Mouse (Mus musculus): ENCODE results near the gene Zer1.

Zer1 gene

GRCm38 (mm10) chr2:30128789-30129188, 4.4 kb upstream of the Zer1 start:
- peak; percentile 41 for DNase-seq (ENCODE audit: low spot score)

GRCm38 (mm10) chr2:30123729-30124471, 485 bp downstream of the Zer1 start:
- DNase-seq (ENCODE audit: low spot score): no peak

DNA sequence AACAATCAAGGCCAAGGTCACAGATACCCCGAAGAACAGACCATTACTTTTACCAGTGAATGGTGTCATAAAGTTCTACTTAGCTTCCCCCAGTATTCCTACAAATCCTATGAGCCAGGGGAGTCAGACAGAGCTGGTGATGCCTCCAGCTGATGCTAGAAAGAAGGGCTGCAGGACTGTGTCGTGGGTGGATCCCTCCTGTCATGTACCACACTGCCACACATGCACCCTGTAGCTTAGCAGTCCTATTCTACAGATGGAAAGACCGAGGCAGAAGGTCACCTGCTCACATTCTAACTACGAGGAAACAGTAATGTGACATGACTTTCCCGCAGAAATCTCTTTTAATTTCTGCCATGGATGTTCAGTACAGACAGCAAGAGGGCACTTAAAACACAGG, 1.6 kb downstream of the Zer1 start:
- DNase-seq (ENCODE audit: low spot score): no peak

GRCm38 (mm10) chr2:30120269-30120668, 4.1 kb downstream of the Zer1 start:
- DNase-seq (ENCODE audit: low spot score): no peak

GRCm38 (mm10) chr2:30119641-30120051, 4.7 kb downstream of the Zer1 start:
- DNase-seq (ENCODE audit: low spot score): peak; percentile 74

DNA sequence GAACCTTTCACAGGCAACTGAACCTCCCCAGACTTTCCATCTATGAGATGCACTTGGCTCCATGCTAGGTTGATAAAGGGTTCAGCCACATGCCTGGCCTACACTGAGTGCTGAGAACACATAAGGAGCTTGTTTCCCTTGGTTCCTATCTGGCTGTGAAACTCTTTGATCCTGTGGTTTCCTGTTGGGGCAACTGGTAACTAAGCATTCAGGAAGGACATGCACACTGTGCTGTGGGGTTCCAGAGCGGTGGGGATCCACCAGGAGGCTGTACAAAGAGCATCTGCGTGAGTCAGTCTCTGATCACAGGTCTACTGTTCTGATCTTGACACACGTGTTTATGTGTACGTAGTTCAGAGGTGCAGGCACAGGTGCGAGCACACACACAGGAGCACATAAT, 11.8 kb downstream of the Zer1 start:
- no peak for DNase-seq (ENCODE audit: low spot score)

GRCm38 (mm10) chr2:30111500-30111899, 12.9 kb downstream of the Zer1 start:
- no peak for DNase-seq (ENCODE audit: low spot score)

DNA sequence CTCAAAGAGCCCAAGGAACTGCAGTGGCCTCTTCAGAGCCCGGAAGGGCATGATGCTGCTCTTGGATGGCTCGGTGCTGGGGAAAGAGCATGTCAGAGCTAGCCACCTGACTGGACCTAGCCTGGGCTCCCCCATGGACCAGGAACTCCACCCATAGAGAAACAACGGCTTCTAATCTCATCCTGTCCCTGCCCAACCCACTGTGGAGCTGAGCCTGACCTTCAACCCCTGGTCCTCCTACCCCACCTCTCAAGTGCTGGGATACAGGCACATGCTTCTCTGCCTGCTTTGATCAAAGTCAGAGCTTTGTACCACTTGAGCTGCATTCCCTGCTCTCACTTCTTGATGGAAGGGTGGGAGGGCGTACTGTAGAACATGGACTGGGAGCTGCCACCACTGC, 16.1 kb downstream of the Zer1 start:
- no peak for DNase-seq (ENCODE audit: low spot score)

- no peak for DNase-seq (ENCODE audit: low spot score)
These were observed 16.7 kb downstream of the Zer1 start for GRCm38 (mm10) chr2:30107646-30108045.

- DNase-seq (ENCODE audit: low spot score): peak; percentile 46
These were observed 18.0 kb downstream of the Zer1 start for GRCm38 (mm10) chr2:30106364-30106763.

GRCm38 (mm10) chr2:30100214-30100613, 24.2 kb downstream of the Zer1 start:
- DNase-seq (ENCODE audit: low spot score): no peak

DNA sequence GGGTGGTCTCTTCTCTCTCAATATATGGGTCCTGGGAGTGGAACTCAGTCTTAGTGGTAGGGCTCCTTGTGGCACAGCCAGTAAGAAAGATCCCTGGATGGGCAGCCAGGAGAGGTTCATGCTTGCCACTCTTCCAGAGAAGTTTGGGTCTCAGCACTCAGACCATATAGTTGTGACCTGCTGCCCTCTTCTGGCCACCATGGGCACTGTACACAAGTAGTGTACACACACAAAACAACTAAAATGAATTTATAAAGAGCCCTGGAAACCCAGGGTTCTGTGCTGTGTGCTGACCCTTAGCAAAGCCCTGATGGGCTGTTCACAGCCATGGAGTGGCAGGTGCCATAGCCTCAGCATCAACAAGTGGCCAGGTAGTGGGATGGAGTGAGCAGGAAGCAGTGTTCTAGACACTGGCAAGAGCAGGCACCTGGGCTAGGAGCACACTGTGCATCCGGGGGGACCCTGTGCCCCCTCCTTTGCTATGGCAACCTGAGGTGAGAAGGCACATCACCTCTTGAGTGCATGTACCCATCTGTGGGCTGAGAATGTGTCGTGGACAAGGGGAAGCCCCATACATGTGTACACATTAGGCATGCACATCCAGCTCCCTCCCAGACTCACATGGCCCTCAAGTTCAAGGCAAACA, 28.4 kb downstream of the Zer1 start:
- DNase-seq (ENCODE audit: low spot score): no peak

GRCm38 (mm10) chr2:30094208-30094588, 30.2 kb downstream of the Zer1 start:
- no peak for DNase-seq (ENCODE audit: low spot score)

DNA sequence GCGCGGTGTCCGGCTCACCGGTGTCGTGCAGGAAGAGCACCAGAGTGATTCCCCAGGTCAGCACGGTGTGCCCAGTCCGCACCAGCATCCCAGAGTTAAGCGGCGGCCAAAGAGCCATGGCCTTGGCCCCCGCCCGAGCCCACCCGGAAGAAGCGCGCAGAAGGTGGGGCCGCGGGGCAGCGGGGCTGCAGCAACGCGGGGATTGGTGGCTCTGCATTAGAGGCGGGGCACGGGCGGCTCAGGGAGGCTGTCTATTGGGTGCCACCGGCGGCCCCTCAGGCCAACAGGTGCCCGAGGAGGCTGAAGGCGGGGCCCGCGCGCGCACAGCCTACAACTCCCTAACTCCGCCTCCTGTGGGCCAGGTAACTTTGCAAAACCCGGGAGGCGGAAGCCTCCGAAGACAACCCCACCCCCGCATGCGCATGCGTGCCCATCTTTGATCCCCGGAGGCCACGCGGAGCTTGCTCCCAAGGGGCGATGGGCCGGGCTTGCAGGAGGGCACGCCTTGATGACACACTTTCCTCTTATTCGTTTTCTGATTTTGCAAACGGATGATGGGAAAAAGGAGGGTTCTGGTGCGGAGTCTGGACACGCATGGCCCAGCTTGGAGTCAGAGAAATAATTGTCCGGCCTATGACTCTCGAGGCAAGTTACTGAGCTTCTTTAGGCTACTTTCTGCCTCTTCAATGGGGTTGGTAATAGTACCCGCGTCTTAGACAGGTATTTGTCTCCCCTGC, 30.7 kb downstream of the Zer1 start, which contains the start of gene Zdhhc12:
Gene Zdhhc12 (minus strand): TSS at position 178 of the 737 bp plus-strand sequence.
- peak; percentile 79 for DNase-seq (ENCODE audit: low spot score)

DNA sequence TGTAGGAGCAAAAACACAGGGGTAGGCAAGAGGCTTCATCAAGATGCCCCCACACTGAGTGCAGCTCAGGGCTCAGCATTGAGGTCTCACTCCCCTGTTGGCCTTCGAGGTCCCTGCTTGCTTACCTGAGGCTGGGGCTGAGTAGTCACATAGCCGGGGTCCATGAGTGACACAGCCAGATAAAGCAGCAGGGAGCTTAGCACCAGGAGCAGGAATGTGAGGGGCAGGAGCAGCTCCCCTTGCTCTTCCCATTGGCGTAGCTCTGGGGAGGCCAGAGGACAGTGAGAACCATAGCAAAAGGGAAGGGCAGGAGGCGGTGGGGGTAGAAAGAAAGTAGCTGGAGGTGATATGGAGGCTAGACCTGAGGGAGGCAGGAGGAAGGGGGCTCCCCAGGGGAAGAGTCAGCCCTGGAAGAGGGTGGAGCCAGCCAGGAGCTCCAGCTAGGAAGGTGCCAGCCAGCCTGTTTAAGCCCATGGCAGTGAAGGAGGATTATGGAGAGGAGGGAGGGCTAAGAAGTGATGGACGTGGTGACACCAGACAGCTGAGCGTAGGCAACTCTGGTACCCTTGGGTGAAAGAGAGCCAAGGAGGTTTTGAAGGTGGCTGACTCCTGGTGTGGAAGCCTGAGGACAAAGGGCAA, 32.0 kb downstream of the Zer1 start:
- no peak for DNase-seq (ENCODE audit: low spot score)

DNA sequence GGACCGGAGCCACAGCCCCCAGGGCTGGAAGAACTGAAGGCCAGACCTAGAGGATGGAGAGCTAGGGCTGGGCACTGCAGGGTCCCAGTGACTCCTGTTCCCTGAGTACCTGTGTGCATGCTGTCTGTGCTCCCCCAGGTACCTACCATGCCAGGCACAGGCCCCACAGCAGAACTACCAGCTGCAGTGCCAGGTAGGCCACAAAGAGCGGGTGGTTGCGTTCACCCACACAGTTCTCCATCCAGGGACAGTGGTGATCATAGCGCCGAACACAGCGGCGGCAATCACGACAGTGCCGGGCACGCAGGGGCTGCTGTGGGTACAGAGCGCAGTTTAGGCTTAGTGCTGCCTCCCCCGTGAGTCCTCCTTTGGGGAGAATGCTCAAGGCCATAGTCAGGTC, 32.9 kb downstream of the Zer1 start:
- DNase-seq (ENCODE audit: low spot score): no peak

DNA sequence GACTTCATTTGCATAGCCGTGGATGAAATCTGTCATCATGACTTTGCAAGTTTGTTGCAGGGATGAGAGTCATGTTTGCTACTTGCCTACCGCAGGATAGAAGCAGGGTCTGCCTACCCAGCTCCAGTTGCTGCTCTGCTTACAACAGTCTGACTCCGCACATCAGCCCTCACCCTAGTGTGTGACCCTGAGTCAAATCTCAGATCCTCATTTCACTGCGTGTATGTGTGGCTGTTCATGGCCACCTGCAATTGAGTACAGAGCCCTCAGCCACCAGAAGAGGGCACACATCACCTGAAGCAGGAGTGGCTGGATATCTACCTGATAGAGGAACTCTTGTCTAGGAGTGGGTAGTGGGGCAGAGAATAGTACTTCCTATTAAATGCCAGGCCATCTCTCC, 37.1 kb downstream of the Zer1 start:
- DNase-seq (ENCODE audit: low spot score): no peak

DNA sequence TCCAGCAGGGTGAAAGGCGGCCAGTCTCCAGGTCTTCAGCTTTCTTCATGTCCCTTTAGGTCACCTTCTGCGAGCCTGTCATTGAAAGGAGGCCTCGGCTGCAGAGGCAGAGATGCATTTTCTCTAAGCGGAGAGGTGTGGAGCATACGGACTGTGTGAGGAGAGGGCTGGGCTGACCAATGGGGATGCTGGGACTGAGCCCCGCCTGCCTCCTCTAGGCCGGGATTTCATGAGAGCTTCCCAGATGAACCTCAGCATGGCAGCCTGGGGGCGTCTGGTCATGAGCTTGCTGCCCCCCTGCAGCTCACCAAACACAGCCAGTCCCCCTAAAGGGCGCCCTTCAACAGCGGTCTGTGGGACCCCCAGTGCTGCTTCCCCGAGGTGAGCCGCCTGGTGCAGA, 39.8 kb downstream of the Zer1 start:
- no peak for DNase-seq (ENCODE audit: low spot score)

- DNase-seq (ENCODE audit: low spot score): no peak
These were observed 40.3 kb downstream of the Zer1 start for GRCm38 (mm10) chr2:30084113-30084512.

DNA sequence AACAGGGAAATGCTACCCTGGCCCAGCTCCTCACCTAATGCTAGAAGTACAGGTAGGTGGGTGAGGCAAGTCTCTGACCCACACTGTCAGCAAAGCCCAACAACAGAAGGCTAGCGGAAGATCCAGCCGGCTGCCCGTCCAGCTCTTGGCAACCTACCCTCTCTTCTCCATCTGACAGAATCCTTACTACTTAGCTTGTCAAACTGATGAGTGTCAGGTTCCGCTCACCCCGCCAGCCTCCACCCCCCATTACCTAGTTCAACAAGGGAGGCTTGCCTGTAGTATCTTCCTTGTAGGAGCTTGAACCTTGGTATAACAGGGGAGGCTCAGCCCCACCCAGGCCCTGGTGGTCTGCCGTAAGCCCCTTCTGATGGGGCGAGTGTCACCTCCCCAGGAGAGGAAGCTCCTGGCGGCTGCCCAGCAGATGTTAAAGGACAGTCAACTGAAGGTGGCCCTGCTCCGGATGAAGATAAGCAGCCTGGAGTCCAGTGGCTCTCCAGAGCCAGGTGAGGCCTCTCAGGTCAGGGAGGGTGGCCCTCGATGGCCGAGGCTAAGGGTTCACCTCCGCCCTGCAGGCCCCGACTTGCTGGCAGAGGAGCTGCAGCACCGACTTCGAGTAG, 44.1 kb downstream of the Zer1 start:
- DNase-seq (ENCODE audit: low spot score): no peak

DNA sequence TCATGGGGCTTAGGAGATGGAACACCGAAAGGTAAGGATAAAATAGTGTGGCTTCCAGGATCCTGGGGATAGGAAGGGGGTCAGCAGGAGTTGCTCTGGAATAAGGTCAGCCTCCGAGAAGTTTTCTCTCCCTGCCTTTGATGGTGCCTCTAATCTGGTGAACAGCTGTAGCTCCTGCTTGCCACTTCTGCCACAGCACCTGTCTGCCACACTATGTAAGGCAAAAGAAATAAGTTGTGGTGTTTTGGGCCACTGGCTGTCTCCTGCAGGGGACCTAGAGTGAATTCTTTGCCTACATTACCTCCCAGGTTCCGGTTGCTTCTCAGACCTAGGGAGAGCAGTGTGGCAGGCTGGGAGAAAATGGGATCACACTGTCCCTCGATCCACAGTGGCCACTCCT, 45.6 kb downstream of the Zer1 start:
- no peak for DNase-seq (ENCODE audit: low spot score)

- DNase-seq (ENCODE audit: low spot score): no peak
These were observed 46.1 kb downstream of the Zer1 start for GRCm38 (mm10) chr2:30078349-30078712.
